Mouse (Mus musculus) hindbrain, embryonic 14.5 days (tissue): Measurements from ENCODE around the gene Tmed1. TPM values are rescaled to one million over a fixed set of nuclear protein-coding genes. Genes with fewer than 3 reads are reported as not detected.
A peak's percentile ranks its signal among the peaks of the same experiment; 100 is the strongest.

Source experiments
- ATAC-seq: fragments of 200-750 bp; cut with Nextera tagmentation; 2 replicates; pipeline ENCODE4 v1.8.0; 2017; ENCODE audit warnings: moderate number of reproducible peaks, mild to moderate bottlenecking, moderate TSS enrichment, moderate library complexity; ENCODE audit not compliant: low FRiP score
- DNase-seq: peaks from one replicate; pipeline ENCODE4 v3.0.0-alpha.2; 2015; ENCODE audit warnings: low spot score
- H3K27ac ChIP-seq: fragments of 300-500 bp; sonication (generic); 2 replicates; pipeline ENCODE4 v1.5.1; 2014; ENCODE audit warnings: mild to moderate bottlenecking, moderate library complexity
- H3K27me3 ChIP-seq: fragments of 300-500 bp; sonication (generic); 2 replicates; pipeline ENCODE4 v1.6.1; 2014; ENCODE audit warnings: mild to moderate bottlenecking, low read length, mixed read lengths; ENCODE audit not compliant: control insufficient read depth, insufficient read depth
- H3K36me3 ChIP-seq: fragments of 300-500 bp; sonication (generic); replicated peaks from 2 replicates; pipeline ENCODE4 v1.6.1; 2014; ENCODE audit not compliant: control insufficient read depth, insufficient read depth
- H3K4me1 ChIP-seq: fragments of 300-500 bp; sonication (generic); replicated peaks from 2 replicates; pipeline ENCODE4 v1.6.1; 2014; ENCODE audit warnings: antibody characterized with exemption, low read length, mixed read lengths; ENCODE audit not compliant: control insufficient read depth, insufficient read depth
- H3K4me2 ChIP-seq: fragments of 300-500 bp; sonication (generic); replicated peaks from 2 replicates; pipeline ENCODE4 v1.6.1; 2014; ENCODE audit warnings: mild to moderate bottlenecking, moderate library complexity
- H3K4me3 ChIP-seq: fragments of 300-500 bp; sonication (generic); replicated peaks from 2 replicates; pipeline ENCODE4 v1.5.1; 2014; ENCODE audit warnings: mild to moderate bottlenecking, low read length
- H3K9ac ChIP-seq: fragments of 300-500 bp; sonication (generic); 2 replicates; pipeline ENCODE4 v1.6.1; 2014
- H3K9me3 ChIP-seq: fragments of 300-500 bp; sonication (generic); 2 replicates; pipeline ENCODE4 v1.6.1; 2016; ENCODE audit warnings: low read length; ENCODE audit not compliant: control insufficient read depth
- WGBS: fragments of 180-500 bp; shearing (Covaris S2); extraction: QIAGEN DNeasy Blood & Tissue Kit; methylation state at CpG from one replicate; pipeline ENCODE4 v1.1.7; 2014; 5-methylcytosine and 5-hydroxymethylcytosine counted together
- polyA plus RNA-seq: library from polyadenylated mRNA; unstranded; fragments of >200 nt; fragmentation: Nextera tagmentation; extraction: Ambion mirVana; gene quantifications from 2 replicates; pipeline ENCODE4 v1.2.1, GENCODE M21; 2014

Gene Tmed1
- 46.3 and 51.1 TPM in 2 replicates for polyA plus RNA-seq

GRCm38 (mm10) chr9:21509772-21510688 lies at the start of gene Tmed1:
TSS of gene Tmed1 (minus strand) at chr9:21510252.
- Histone ChIP-seq H3K4me1 (peaks cover 14% of the 10 kb centered on the region), H3K27ac (peak within 1 kb of the TSS; percentile 88), H3K36me3 (peaks cover 39% of the 10 kb centered on the region), H3K9me3 (no peaks in the 10 kb centered on the region), H3K9ac (peak within 1 kb of the TSS; percentile 71), H3K27me3 (no peaks in the 10 kb centered on the region), H3K4me2 (peak within 1 kb of the TSS; percentile 49), H3K4me3 (peak within 1 kb of the TSS; percentile 58)
- peak; percentile 92 for DNase-seq
- WGBS = under 1% methylated on average over 44 of the region's 44 CpGs
- ATAC-seq = peak; percentile 95

- Histone ChIP-seq H3K4me1 (no peaks in the 10 kb centered on the region), H3K4me2 (no peak overlapping the region), H3K9me3 (no peaks in the 10 kb centered on the region), H3K27me3 (no peaks in the 10 kb centered on the region), H3K36me3 (peaks cover 16% of the 10 kb centered on the region), H3K9ac (no peak overlapping the region), H3K4me3 (no peak overlapping the region), H3K27ac (no peak overlapping the region)
- DNase-seq (no peak), ATAC-seq (no peak)
- WGBS = 90% methylated on average over 3 of the region's 3 CpGs
Observed at GRCm38 (mm10) chr9:21559151-21559550, 49.1 kb upstream of the Tmed1 start.

- H3K27ac ChIP-seq = no peak overlapping the region
- 77% methylated on average over 4 of the region's 4 CpGs for WGBS
- peaks cover 16% of the 10 kb centered on the region for H3K36me3 ChIP-seq
- H3K4me2 ChIP-seq = no peak overlapping the region
- H3K4me3 ChIP-seq = no peak overlapping the region
- ATAC-seq (0 out of 2 replicates have a peak, but pooled peaks have one; percentile 21), DNase-seq (no peak)
- H3K9ac ChIP-seq = no peak overlapping the region
- H3K27me3 ChIP-seq = no peaks in the 10 kb centered on the region
- H3K4me1 ChIP-seq = no peaks in the 10 kb centered on the region
- H3K9me3 ChIP-seq = no peaks in the 10 kb centered on the region
Observed at GRCm38 (mm10) chr9:21558366-21558765, 48.3 kb upstream of the Tmed1 start.

GRCm38 (mm10) chr9:21557556-21557955 lies 47.5 kb upstream of the Tmed1 start:
- no peaks in the 10 kb centered on the region for H3K9me3 ChIP-seq
- no peak for DNase-seq
- no peaks in the 10 kb centered on the region for H3K27me3 ChIP-seq
- ATAC-seq = no peak
- no peak overlapping the region for H3K4me3 ChIP-seq
- 90% methylated on average over 2 of the region's 2 CpGs for WGBS
- no peak overlapping the region for H3K27ac ChIP-seq
- no peak overlapping the region for H3K4me2 ChIP-seq
- no peak overlapping the region for H3K9ac ChIP-seq
- H3K4me1 ChIP-seq = no peaks in the 10 kb centered on the region
- H3K36me3 ChIP-seq = peaks cover 16% of the 10 kb centered on the region

- Histone ChIP-seq H3K27ac (no peak overlapping the region), H3K27me3 (no peaks in the 10 kb centered on the region), H3K9me3 (no peaks in the 10 kb centered on the region), H3K9ac (no peak overlapping the region), H3K36me3 (peaks cover 10% of the 10 kb centered on the region), H3K4me3 (no peak overlapping the region), H3K4me2 (no peak overlapping the region), H3K4me1 (no peaks in the 10 kb centered on the region)
- 89% methylated on average over 2 of the region's 2 CpGs for WGBS
- DNase-seq (no peak), ATAC-seq (no peak)
Observed at GRCm38 (mm10) chr9:21556996-21557395, 46.9 kb upstream of the Tmed1 start.

GRCm38 (mm10) chr9:21555198-21555742 lies 45.2 kb upstream of the Tmed1 start:
- Histone ChIP-seq H3K27ac (no peak overlapping the region), H3K4me1 (no peaks in the 10 kb centered on the region), H3K9me3 (no peaks in the 10 kb centered on the region), H3K4me2 (no peak overlapping the region), H3K36me3 (peaks cover 19% of the 10 kb centered on the region), H3K27me3 (no peaks in the 10 kb centered on the region), H3K9ac (no peak overlapping the region), H3K4me3 (no peak overlapping the region)
- no peak for ATAC-seq
- DNase-seq = no peak
- WGBS = 91% methylated on average over 6 of the region's 6 CpGs

- no peaks in the 10 kb centered on the region for H3K9me3 ChIP-seq
- H3K4me3 ChIP-seq = no peak overlapping the region
- H3K27ac ChIP-seq = no peak overlapping the region
- peaks cover 21% of the 10 kb centered on the region for H3K36me3 ChIP-seq
- H3K9ac ChIP-seq = no peak overlapping the region
- H3K27me3 ChIP-seq = no peaks in the 10 kb centered on the region
- no peak for DNase-seq
- H3K4me2 ChIP-seq = no peak overlapping the region
- ATAC-seq = no peak
- peaks cover 6% of the 10 kb centered on the region for H3K4me1 ChIP-seq
- WGBS = 91% methylated on average over 6 of the region's 6 CpGs
Observed at GRCm38 (mm10) chr9:21553607-21554273, 43.7 kb upstream of the Tmed1 start.

- H3K27me3 ChIP-seq = no peaks in the 10 kb centered on the region
- H3K9me3 ChIP-seq = no peaks in the 10 kb centered on the region
- H3K4me3 ChIP-seq = no peak overlapping the region
- H3K36me3 ChIP-seq = peaks cover 21% of the 10 kb centered on the region
- ATAC-seq (no peak), DNase-seq (no peak)
- 97% methylated on average over 2 of the region's 2 CpGs for WGBS
- peaks cover 15% of the 10 kb centered on the region for H3K4me1 ChIP-seq
- H3K27ac ChIP-seq = no peak overlapping the region
- no peak overlapping the region for H3K4me2 ChIP-seq
- H3K9ac ChIP-seq = no peak overlapping the region
Observed at GRCm38 (mm10) chr9:21551049-21551448, 41.0 kb upstream of the Tmed1 start.
